Mouse (Mus musculus) midbrain, embryonic 11.5 days (tissue): ENCODE results near the gene Serpinb9b. TPM values are rescaled to one million over a fixed set of nuclear protein-coding genes. Genes with fewer than 3 reads are reported as not detected.
"Not testable (repeated sequence)": the region's sequence is repeated elsewhere in the genome, so short reads cannot be mapped to it uniquely, and the experiment has no call there.

Source experiments
- ATAC-seq: fragments of 200-750 bp; cut with Nextera tagmentation; 2 replicates; pipeline ENCODE4 v1.8.0; 2017; ENCODE audit warnings: moderate TSS enrichment, moderate library complexity; ENCODE audit not compliant: low FRiP score
- DNase-seq: peaks from one replicate; pipeline ENCODE4 v3.0.0; 2015; ENCODE audit warnings: low spot score; ENCODE audit errors: missing footprints
- H3K27ac ChIP-seq: fragments of 300-500 bp; sonication (generic); 2 replicates; pipeline ENCODE4 v1.5.1; 2014; ENCODE audit warnings: low read depth, low read length
- H3K27me3 ChIP-seq: fragments of 300-500 bp; sonication (generic); 2 replicates; pipeline ENCODE4 v1.6.1; 2014; ENCODE audit warnings: mild to moderate bottlenecking, low read length, moderate library complexity, mixed read lengths; ENCODE audit not compliant: control insufficient read depth, insufficient read depth
- H3K36me3 ChIP-seq: fragments of 300-500 bp; sonication (generic); 2 replicates; pipeline ENCODE4 v1.6.1; 2014; ENCODE audit warnings: mild to moderate bottlenecking, low read length, moderate library complexity, mixed read lengths; ENCODE audit not compliant: control insufficient read depth, insufficient read depth
- H3K4me1 ChIP-seq: fragments of 300-500 bp; sonication (generic); 2 replicates; pipeline ENCODE4 v1.6.1; 2014; ENCODE audit warnings: low read length; ENCODE audit not compliant: control insufficient read depth, insufficient read depth
- H3K4me2 ChIP-seq: fragments of 300-500 bp; sonication (generic); 2 replicates; pipeline ENCODE4 v1.6.1; 2014; ENCODE audit warnings: mild to moderate bottlenecking, moderate library complexity
- H3K4me3 ChIP-seq: fragments of 300-500 bp; sonication (generic); 2 replicates; pipeline ENCODE4 v1.5.1; 2014; ENCODE audit warnings: low read depth, low read length
- H3K9ac ChIP-seq: fragments of 300-500 bp; sonication (generic); 2 replicates; pipeline ENCODE4 v1.6.1; 2014; ENCODE audit warnings: low read length
- H3K9me3 ChIP-seq: fragments of 300-500 bp; sonication (generic); 2 replicates; pipeline ENCODE4 v1.6.1; 2016; ENCODE audit warnings: low read length; ENCODE audit not compliant: control insufficient read depth
- WGBS: fragments of 180-500 bp; shearing (Covaris S2); extraction: QIAGEN DNeasy Blood & Tissue Kit; methylation state at CpG from one replicate; pipeline ENCODE4 v1.1.7; 2014; 5-methylcytosine and 5-hydroxymethylcytosine counted together
- polyA plus RNA-seq: library from polyadenylated mRNA; unstranded; fragments of >200 nt; fragmentation: Nextera tagmentation; extraction: Ambion mirVana; gene quantifications from 2 replicates; pipeline ENCODE4 v1.2.1, GENCODE M21; 2014

The Serpinb9b gene
- polyA plus RNA-seq, 1 experiment from 2014 or later = 0.12 TPM

- ATAC-seq, H3K9me3 ChIP-seq, H3K9ac ChIP-seq, H3K36me3 ChIP-seq, H3K4me3 ChIP-seq, H3K27ac ChIP-seq, H3K27me3 ChIP-seq, H3K4me2 ChIP-seq, DNase-seq, H3K4me1 ChIP-seq: not testable (repeated sequence)
- 92% methylated on average over 2 of the region's 2 CpGs for WGBS
Measured at GRCm38 (mm10) chr13:33029478-33029877, 2.3 kb downstream of the Serpinb9b start.

GRCm38 (mm10) chr13:33030281-33030680 lies 3.1 kb downstream of the Serpinb9b start:
- no peaks in the 10 kb centered on the region for H3K9me3 ChIP-seq
- WGBS = 83% methylated on average over 2 of the region's 3 CpGs
- no peak overlapping the region for H3K27ac ChIP-seq
- no peak overlapping the region for H3K4me3 ChIP-seq
- H3K9ac ChIP-seq = no peak overlapping the region
- H3K4me1 ChIP-seq = no peaks in the 10 kb centered on the region
- H3K36me3 ChIP-seq = no peaks in the 10 kb centered on the region
- H3K4me2 ChIP-seq = no peak overlapping the region
- H3K27me3 ChIP-seq = no peaks in the 10 kb centered on the region
- DNase-seq (no peak), ATAC-seq (no peak)

- Histone ChIP-seq H3K4me2 (no peak overlapping the region), H3K27ac (no peak overlapping the region), H3K9ac (no peak overlapping the region), H3K4me1 (no peaks in the 10 kb centered on the region), H3K4me3 (no peak overlapping the region), H3K36me3 (no peaks in the 10 kb centered on the region), H3K9me3 (no peaks in the 10 kb centered on the region), H3K27me3 (no peaks in the 10 kb centered on the region)
- WGBS = 70% methylated on average over 1 of the region's 1 CpGs
- DNase-seq (no peak), ATAC-seq (no peak)
Measured at GRCm38 (mm10) chr13:33035506-33035905, 8.3 kb downstream of the Serpinb9b start.

GRCm38 (mm10) chr13:33043542-33043941 lies 16.3 kb downstream of the Serpinb9b start:
- Histone ChIP-seq H3K36me3 (no peaks in the 10 kb centered on the region), H3K9ac (no peak overlapping the region), H3K27me3 (no peaks in the 10 kb centered on the region), H3K4me2 (no peak overlapping the region), H3K4me3 (no peak overlapping the region), H3K4me1 (no peaks in the 10 kb centered on the region), H3K9me3 (no peaks in the 10 kb centered on the region), H3K27ac (no peak overlapping the region)
- peak; percentile 75 for DNase-seq
- ATAC-seq = no peak
- WGBS = 93% methylated on average over 3 of the region's 3 CpGs

GRCm38 (mm10) chr13:33047234-33047633 lies 20.0 kb downstream of the Serpinb9b start:
- H3K36me3 ChIP-seq = no peaks in the 10 kb centered on the region
- ATAC-seq = no peak

GRCm38 (mm10) chr13:33048187-33048586 lies 21.0 kb downstream of the Serpinb9b start:
- Histone ChIP-seq H3K36me3 (no peaks in the 10 kb centered on the region), H3K27ac (no peak overlapping the region), H3K4me1 (no peaks in the 10 kb centered on the region), H3K27me3 (no peaks in the 10 kb centered on the region), H3K4me2 (no peak overlapping the region), H3K9ac (no peak overlapping the region), H3K9me3 (no peaks in the 10 kb centered on the region), H3K4me3 (no peak overlapping the region)
- WGBS = 80% methylated on average over 4 of the region's 4 CpGs
- DNase-seq = no peak
- no peak for ATAC-seq

More at GRCm38 (mm10) chr13:33047234-33047633, 20.0 kb downstream of the Serpinb9b start:
- no peak overlapping the region for H3K27ac ChIP-seq
- 96% methylated on average over 2 of the region's 2 CpGs for WGBS
- no peaks in the 10 kb centered on the region for H3K9me3 ChIP-seq
- H3K9ac ChIP-seq = no peak overlapping the region
- no peaks in the 10 kb centered on the region for H3K27me3 ChIP-seq
- H3K4me3 ChIP-seq = no peak overlapping the region
- no peak for DNase-seq
- H3K4me2 ChIP-seq = no peak overlapping the region
- no peaks in the 10 kb centered on the region for H3K4me1 ChIP-seq

- ATAC-seq (no peak), DNase-seq (no peak)
- H3K36me3 ChIP-seq = no peaks in the 10 kb centered on the region
- no peak overlapping the region for H3K27ac ChIP-seq
- no peaks in the 10 kb centered on the region for H3K4me1 ChIP-seq
- WGBS = 56% methylated on average over 3 of the region's 3 CpGs
- H3K9me3 ChIP-seq = no peaks in the 10 kb centered on the region
- no peak overlapping the region for H3K4me3 ChIP-seq
- H3K27me3 ChIP-seq = no peaks in the 10 kb centered on the region
- no peak overlapping the region for H3K4me2 ChIP-seq
- no peak overlapping the region for H3K9ac ChIP-seq
Measured at GRCm38 (mm10) chr13:33051697-33052096, 24.5 kb downstream of the Serpinb9b start.

GRCm38 (mm10) chr13:33063048-33063447 lies 35.8 kb downstream of the Serpinb9b start:
- DNase-seq (no peak), ATAC-seq (no peak)
- H3K9ac ChIP-seq = no peak overlapping the region
- no peak overlapping the region for H3K4me2 ChIP-seq
- no peaks in the 10 kb centered on the region for H3K27me3 ChIP-seq
- no peaks in the 10 kb centered on the region for H3K4me1 ChIP-seq
- no peaks in the 10 kb centered on the region for H3K36me3 ChIP-seq
- WGBS = 63% methylated on average over 1 of the region's 1 CpGs
- H3K4me3 ChIP-seq = no peak overlapping the region
- no peak overlapping the region for H3K27ac ChIP-seq
- no peaks in the 10 kb centered on the region for H3K9me3 ChIP-seq

GRCm38 (mm10) chr13:33067387-33067977 lies 40.3 kb downstream of the Serpinb9b start:
- no peaks in the 10 kb centered on the region for H3K9me3 ChIP-seq
- no peak overlapping the region for H3K9ac ChIP-seq
- H3K36me3 ChIP-seq = no peaks in the 10 kb centered on the region
- H3K4me1 ChIP-seq = no peaks in the 10 kb centered on the region
- H3K4me3 ChIP-seq = no peak overlapping the region
- H3K27ac ChIP-seq = no peak overlapping the region
- no peak for ATAC-seq
- no peak overlapping the region for H3K4me2 ChIP-seq
- DNase-seq = no peak
- WGBS = 76% methylated on average over 1 of the region's 1 CpGs
- H3K27me3 ChIP-seq = no peaks in the 10 kb centered on the region
